Comparison of ENCODE assay signal across 8 mouse cellular contexts in the genomic region with DNA sequence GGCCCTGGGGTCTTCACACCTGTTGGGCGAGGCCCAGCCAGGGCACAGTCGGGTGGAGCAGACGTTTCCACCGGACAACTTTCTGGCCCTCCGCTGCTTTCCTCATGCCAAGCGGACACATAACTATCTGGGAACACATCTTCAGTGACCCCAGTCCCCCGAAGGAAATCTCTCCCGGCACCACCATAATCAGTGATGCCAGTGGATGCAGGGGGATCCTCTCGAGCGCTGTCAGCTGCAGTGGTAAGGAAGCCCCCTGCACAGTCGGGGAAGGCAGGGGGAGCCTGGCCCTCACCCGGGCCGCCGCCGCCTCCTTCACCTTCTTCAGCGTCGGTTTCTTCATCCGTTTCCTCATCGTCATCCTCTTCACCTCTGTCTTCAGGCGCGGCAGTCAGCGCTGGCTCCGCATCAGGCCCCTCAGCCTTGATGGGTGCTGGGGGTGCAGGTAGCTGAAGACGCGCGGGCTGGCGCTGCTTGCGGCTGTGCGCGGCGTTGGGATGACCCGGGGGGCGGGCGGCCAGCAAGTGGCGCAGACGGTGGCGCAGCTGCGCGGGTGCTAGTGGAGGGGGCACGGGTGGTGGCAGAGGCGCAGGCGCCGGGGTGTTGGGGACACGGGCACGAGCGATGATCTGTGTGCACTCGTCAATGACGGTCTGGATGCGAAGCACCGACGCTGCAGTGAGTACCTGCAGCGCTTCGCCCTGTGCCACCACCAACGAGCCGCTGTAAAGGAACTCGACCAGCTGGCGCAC. TPM values are rescaled to one million over a fixed set of nuclear protein-coding genes. Genes with fewer than 3 reads are reported as not detected.
DNase-seq lines count a peak whose midpoint lies in the region; ATAC-seq lines count a peak whose summit lies in the region.
"Had no signal": no experiment of that assay in that cellular context is flagged by ENCODE, and none has a peak within 500 bp of the region (broad histone marks: within the 10 kb centered on the region; RNA-seq: fewer than 3 reads in every experiment).

No protein-coding gene starts in this region.

- H3K4me1 ChIP-seq in kidney, embryonic 14.5 days (ENCODE audit: control insufficient read depth, insufficient read depth, low read length), result peaks cover 3% of the 10 kb centered on the region; the same call in 1 of the 2 replicates
- H3K4me1 ChIP-seq in brown adipose tissue, adult 24 weeks (ENCODE audit: control insufficient read depth, insufficient read depth, insufficient read length, low read length), result peaks cover 6% of the 10 kb centered on the region; the same call in 1 of the 2 replicates
- H3K4me1 ChIP-seq in forebrain, embryonic 14.5 days (ENCODE audit: control insufficient read depth, insufficient read depth, low read length), result peaks cover 12% of the 10 kb centered on the region
- peaks cover 34% of the 10 kb centered on the region for H3K4me1 ChIP-seq in midbrain, embryonic 10.5 days

- no peaks in the 10 kb centered on the region for H3K27me3 ChIP-seq in kidney, embryonic 14.5 days (ENCODE audit: control insufficient read depth, insufficient read depth, low read length)
- H3K27me3 ChIP-seq in forebrain, embryonic 14.5 days (replicated peaks; ENCODE audit: control insufficient read depth, insufficient read depth, low read length), result no peaks in the 10 kb centered on the region
- H3K27me3 ChIP-seq in midbrain, embryonic 10.5 days (ENCODE audit: low read depth, poor library complexity, severe bottlenecking), result peaks cover 22% of the 10 kb centered on the region

- peaks cover 19% of the 10 kb centered on the region; the same call in 1 of the 2 replicates for H3K36me3 ChIP-seq in kidney, embryonic 14.5 days (ENCODE audit: control insufficient read depth, insufficient read depth, low read length)
- H3K36me3 ChIP-seq in forebrain, embryonic 14.5 days (ENCODE audit: control insufficient read depth, insufficient read depth, low read length), result peaks cover 44% of the 10 kb centered on the region
- peaks cover 43% of the 10 kb centered on the region for H3K36me3 ChIP-seq in midbrain, embryonic 10.5 days

- intact Hi-C loops in left cerebral cortex, postnatal 36 days (cut with DNase I), result loop anchor here (5.0 kb wide), 1 partner anchor 40 kb away; no protein-coding TSS in a partner anchor

- ATAC-seq in kidney, embryonic 14.5 days (ENCODE audit: low FRiP score, low TSS enrichment), result no peak
- no peak for ATAC-seq in forebrain, embryonic 14.5 days

- no peak for DNase-seq in kidney, postnatal 14 days
- no peak for DNase-seq in forebrain, embryonic 14.5 days (ENCODE audit: low spot score)
- no peak for DNase-seq in midbrain, embryonic 10.5 days (ENCODE audit: low spot score)
- no peak for DNase-seq in left cerebral cortex, postnatal 36 days (ENCODE audit: low spot score in 2 of 2)
- DNase-seq in embryo, embryonic 10 days (ENCODE audit: low spot score), result no peak

- H3K27ac ChIP-seq in kidney, embryonic 14.5 days (ENCODE audit: low read depth, low read length), result no peak overlapping the region
- 0 out of 2 replicates have a peak overlapping the region, but pooled peaks have one; percentile 14 for H3K27ac ChIP-seq in brown adipose tissue, adult 24 weeks (replicated peaks; ENCODE audit: low read depth, low read length)
- H3K27ac ChIP-seq in forebrain, embryonic 14.5 days (ENCODE audit: low read depth, low read length), result no peak overlapping the region
- 0 out of 2 replicates have a peak overlapping the region, but pooled peaks have one; percentile 9 for H3K27ac ChIP-seq in midbrain, embryonic 10.5 days (replicated peaks)

- H3K9ac ChIP-seq in kidney, embryonic 14.5 days (ENCODE audit: low read depth, low read length), result peak overlapping the region; percentile 44; the same call in 1 of the 2 replicates
- H3K9ac ChIP-seq in forebrain, embryonic 14.5 days (ENCODE audit: low read length), result no peak overlapping the region

- H3K4me3 ChIP-seq in kidney, embryonic 14.5 days (ENCODE audit: low read length), result peak overlapping the region; percentile 27
- H3K4me3 ChIP-seq in brown adipose tissue, adult 24 weeks (ENCODE audit: insufficient read depth, low read depth, low read length), result no peak overlapping the region
- H3K4me3 ChIP-seq in forebrain, embryonic 14.5 days (ENCODE audit: low read depth, low read length), result no peak overlapping the region
- H3K4me3 ChIP-seq in midbrain, embryonic 10.5 days, result peak overlapping the region; percentile 41

- peak overlapping the region; percentile 40 for H3K4me2 ChIP-seq in kidney, embryonic 14.5 days (replicated peaks; ENCODE audit: low read depth, low read length)
- H3K4me2 ChIP-seq in forebrain, embryonic 14.5 days (ENCODE audit: low read length), result 0 out of 2 replicates have a peak overlapping the region, but pooled peaks have one; percentile 7

- 38% methylated on average over 57 of the region's 57 CpGs for WGBS in kidney, embryonic 14.5 days
- 44% methylated on average over 56 of the region's 57 CpGs for WGBS in forebrain, embryonic 14.5 days
- WGBS in midbrain, embryonic 10.5 days, result 38% methylated on average over 57 of the region's 57 CpGs

- no peaks in the 10 kb centered on the region for H3K9me3 ChIP-seq in kidney, embryonic 14.5 days (ENCODE audit: control insufficient read depth, low read length)
- no peaks in the 10 kb centered on the region for H3K9me3 ChIP-seq in forebrain, embryonic 14.5 days (replicated peaks; ENCODE audit: control insufficient read depth, low read length)
- H3K9me3 ChIP-seq in midbrain, embryonic 10.5 days (replicated peaks), result no peaks in the 10 kb centered on the region

RNA-seq across cellular contexts. Expression of a gene that starts 2.3 kb away (rescaled TPM):
- polyA plus RNA-seq in kidney, embryonic 14.5 days (2014; fragmentation: Nextera tagmentation; extraction: Ambion mirVana), result 19.8 and 29.6 TPM in 2 replicates
- polyA plus RNA-seq in brown adipose tissue, adult 24 weeks (2012; ENCODE audit: insufficient read depth, insufficient read length, missing spikeins), result 2.1 and 4.0 TPM in 2 replicates
- polyA plus RNA-seq in forebrain, embryonic 14.5 days (2014; fragmentation: Nextera tagmentation; extraction: Ambion mirVana), result 34.7 and 41.1 TPM in 2 replicates
- 32.7 and 36.4 TPM in 2 replicates for polyA plus RNA-seq in midbrain, embryonic 10.5 days (2016; fragmentation: Nextera tagmentation; extraction: Ambion mirVana)
- total RNA-seq in left cerebral cortex, postnatal 36 days (2021), result 10 to 100 TPM; 35.8 to 36.5 TPM

RNA-seq across cellular contexts. Expression of a gene that starts 8.6 kb away (rescaled TPM):
- 433 and 514 TPM in 2 replicates for polyA plus RNA-seq in kidney, embryonic 14.5 days (2014; fragmentation: Nextera tagmentation; extraction: Ambion mirVana)
- 39.4 and 56.3 TPM in 2 replicates for polyA plus RNA-seq in brown adipose tissue, adult 24 weeks (2012; ENCODE audit: insufficient read depth, insufficient read length, missing spikeins)
- polyA plus RNA-seq in forebrain, embryonic 14.5 days (2014; fragmentation: Nextera tagmentation; extraction: Ambion mirVana), result 266 and 317 TPM in 2 replicates
- polyA plus RNA-seq in midbrain, embryonic 10.5 days (2016; fragmentation: Nextera tagmentation; extraction: Ambion mirVana), result 349 and 398 TPM in 2 replicates
- total RNA-seq in left cerebral cortex, postnatal 36 days (2021), result 100 to 1,000 TPM; 199 to 217 TPM

RNA-seq across cellular contexts. Expression of a gene that starts 9.5 kb away (rescaled TPM):
- polyA plus RNA-seq in kidney, embryonic 14.5 days (2014; fragmentation: Nextera tagmentation; extraction: Ambion mirVana), result not detected in 2 replicates
- not detected in 2 replicates for polyA plus RNA-seq in brown adipose tissue, adult 24 weeks (2012; ENCODE audit: insufficient read depth, insufficient read length, missing spikeins)
- polyA plus RNA-seq in forebrain, embryonic 14.5 days (2014; fragmentation: Nextera tagmentation; extraction: Ambion mirVana), result 0.10 TPM in 1 of 2 replicates, not detected in the other
- 0.05 and 0.07 TPM in 2 replicates for polyA plus RNA-seq in midbrain, embryonic 10.5 days (2016; fragmentation: Nextera tagmentation; extraction: Ambion mirVana)
- under 1 TPM in 1 of 2 experiments, not detected in 1; 0.34 TPM for total RNA-seq in left cerebral cortex, postnatal 36 days (2021)
- total RNA-seq: megakaryocyte-erythroid progenitor cell, adult 5-6 weeks had no signal

RNA-seq across cellular contexts. Expression of a gene that starts 27.1 kb away (rescaled TPM):
- polyA plus RNA-seq in kidney, embryonic 14.5 days (2014; fragmentation: Nextera tagmentation; extraction: Ambion mirVana), result 148 and 165 TPM in 2 replicates
- 194 and 239 TPM in 2 replicates for polyA plus RNA-seq in brown adipose tissue, adult 24 weeks (2012; ENCODE audit: insufficient read depth, insufficient read length, missing spikeins)
- 189 and 215 TPM in 2 replicates for polyA plus RNA-seq in forebrain, embryonic 14.5 days (2014; fragmentation: Nextera tagmentation; extraction: Ambion mirVana)
- 113 and 133 TPM in 2 replicates for polyA plus RNA-seq in midbrain, embryonic 10.5 days (2016; fragmentation: Nextera tagmentation; extraction: Ambion mirVana)
- total RNA-seq in left cerebral cortex, postnatal 36 days (2021), result 100 to 1,000 TPM; 124 to 136 TPM

RNA-seq across cellular contexts. Expression of a gene that starts 29.9 kb away (rescaled TPM):
- polyA plus RNA-seq in kidney, embryonic 14.5 days (2014; fragmentation: Nextera tagmentation; extraction: Ambion mirVana), result 6.2 and 10.7 TPM in 2 replicates
- 0.55 and 1.2 TPM in 2 replicates for polyA plus RNA-seq in brown adipose tissue, adult 24 weeks (2012; ENCODE audit: insufficient read depth, insufficient read length, missing spikeins)
- 4.5 and 4.9 TPM in 2 replicates for polyA plus RNA-seq in forebrain, embryonic 14.5 days (2014; fragmentation: Nextera tagmentation; extraction: Ambion mirVana)
- 18.0 and 19.4 TPM in 2 replicates for polyA plus RNA-seq in midbrain, embryonic 10.5 days (2016; fragmentation: Nextera tagmentation; extraction: Ambion mirVana)
- total RNA-seq in left cerebral cortex, postnatal 36 days (2021), result 1 to 10 TPM; 6.7 to 9.7 TPM

Comparison
In these comparisons a context has a peak if more than half of its experiments do, and no peak if none do; other contexts are left out.
1. H3K27ac ChIP-seq: peak in brown adipose tissue, adult 24 weeks (single experiment) and midbrain, embryonic 10.5 days (single experiment); none in kidney, embryonic 14.5 days (single experiment) and forebrain, embryonic 14.5 days (single experiment).
2. H3K4me3 ChIP-seq: peak in kidney, embryonic 14.5 days (single experiment) and midbrain, embryonic 10.5 days (single experiment); none in brown adipose tissue, adult 24 weeks (single experiment) and forebrain, embryonic 14.5 days (single experiment).